18 mouse cellular contexts compared by ENCODE assay signal in genomic region chr5:61372901-61373300, GRCm38 (mm10).
DNase-seq lines count a peak whose midpoint lies in the region; ATAC-seq and TF ChIP-seq lines count a peak whose summit lies in the region.
"Had no signal": no experiment of that assay in that cellular context is flagged by ENCODE, and none has a peak within 500 bp of the region (broad histone marks: within the 10 kb centered on the region; RNA-seq: fewer than 3 reads in every experiment).

No protein-coding gene starts in this region.

- no peak overlapping the region for H3K27ac ChIP-seq in forebrain, embryonic 13.5 days
- H3K27ac ChIP-seq in forebrain, postnatal 0 days (ENCODE audit: low read depth, low read length) = no peak overlapping the region
- H3K27ac ChIP-seq in kidney, postnatal 0 days = no peak overlapping the region
- no peak overlapping the region for H3K27ac ChIP-seq in limb, embryonic 14.5 days (replicated peaks; ENCODE audit: low read depth, low read length)
- no peak overlapping the region for H3K27ac ChIP-seq in heart, adult 2 months

- H3K79me2 ChIP-seq in heart, adult 2 months (replicated peaks; ENCODE audit: control insufficient read depth, insufficient read depth, low read length) = no peaks in the 10 kb centered on the region

- TF ChIP-seq CTCF in forebrain, postnatal 0 days (IDR thresholded peaks at IDR 0.05; ENCODE audit: low read depth) = no peak
- TF ChIP-seq CTCF in kidney, postnatal 0 days (IDR thresholded peaks at IDR 0.05; ENCODE audit: low read depth) = no peak
- no peak for TF ChIP-seq CTCF in heart, adult 2 months (IDR thresholded peaks at IDR 0.05)

- intact Hi-C loops in heart, adult 2 months (cut with DNase I) = no loop called here

- TF ChIP-seq POLR2A in limb, embryonic 14.5 days (IDR thresholded peaks at IDR 0.05; ENCODE audit: borderline replicate concordance, extremely low read depth, insufficient read depth, insufficient read length) = no peak
- no peak for TF ChIP-seq POLR2A in heart, adult 2 months (IDR thresholded peaks at IDR 0.05; ENCODE audit: insufficient read depth, low read depth, low read length)

- H3K27me3 ChIP-seq in forebrain, embryonic 13.5 days = no peaks in the 10 kb centered on the region
- no peaks in the 10 kb centered on the region for H3K27me3 ChIP-seq in forebrain, postnatal 0 days (ENCODE audit: insufficient read depth, low read length)
- H3K27me3 ChIP-seq in kidney, postnatal 0 days (ENCODE audit: insufficient read depth, low read length) = no peaks in the 10 kb centered on the region
- H3K27me3 ChIP-seq in limb, embryonic 14.5 days (ENCODE audit: control insufficient read depth, insufficient read depth, low read length) = no peaks in the 10 kb centered on the region
- no peaks in the 10 kb centered on the region for H3K27me3 ChIP-seq in heart, adult 2 months (ENCODE audit: control insufficient read depth, insufficient read depth, low read length)

- H3K9me3 ChIP-seq in forebrain, embryonic 13.5 days (replicated peaks) = no peaks in the 10 kb centered on the region
- no peaks in the 10 kb centered on the region for H3K9me3 ChIP-seq in forebrain, postnatal 0 days (ENCODE audit: low read length)
- H3K9me3 ChIP-seq in kidney, postnatal 0 days (replicated peaks; ENCODE audit: low read length) = no peaks in the 10 kb centered on the region
- H3K9me3 ChIP-seq in limb, embryonic 14.5 days (ENCODE audit: control insufficient read depth, low read length) = no peaks in the 10 kb centered on the region

- no peaks in the 10 kb centered on the region for H3K36me3 ChIP-seq in forebrain, embryonic 13.5 days (ENCODE audit: poor library complexity, severe bottlenecking)
- no peaks in the 10 kb centered on the region for H3K36me3 ChIP-seq in forebrain, postnatal 0 days (ENCODE audit: insufficient read depth)
- H3K36me3 ChIP-seq in kidney, postnatal 0 days (ENCODE audit: insufficient read depth, low read length) = no peaks in the 10 kb centered on the region
- no peaks in the 10 kb centered on the region for H3K36me3 ChIP-seq in limb, embryonic 14.5 days (ENCODE audit: control insufficient read depth, insufficient read depth, low read length)
- no peaks in the 10 kb centered on the region for H3K36me3 ChIP-seq in heart, adult 2 months (ENCODE audit: control insufficient read depth, insufficient read depth, low read length)

- WGBS in forebrain, embryonic 13.5 days = 82% methylated on average over 1 of the region's 1 CpGs
- WGBS in forebrain, postnatal 0 days = 70% methylated on average over 1 of the region's 1 CpGs
- WGBS in kidney, postnatal 0 days = 58% methylated on average over 1 of the region's 1 CpGs
- 40% methylated on average over 1 of the region's 1 CpGs for WGBS in limb, embryonic 14.5 days
- 63% methylated on average over 1 of the region's 1 CpGs for WGBS in heart, adult 2 months

- ATAC-seq in forebrain, embryonic 13.5 days = peak; percentile 62; the same call in 1 of the 2 replicates
- ATAC-seq in forebrain, postnatal 0 days = no peak
- 0 out of 2 replicates have a peak, but pooled peaks have one; percentile 57 for ATAC-seq in kidney, postnatal 0 days (replicated peaks; ENCODE audit: low FRiP score, low read depth)
- 0 out of 2 replicates have a peak, but pooled peaks have one; percentile 34 for ATAC-seq in limb, embryonic 14.5 days (ENCODE audit: low FRiP score, low read depth)
- ATAC-seq: inflammation-experienced regulatory T-cells, adult 6 months; liver, postnatal 0 days had no signal

- H3K4me1 ChIP-seq in forebrain, embryonic 13.5 days = no peaks in the 10 kb centered on the region
- H3K4me1 ChIP-seq in forebrain, postnatal 0 days (ENCODE audit: insufficient read depth) = no peaks in the 10 kb centered on the region
- no peaks in the 10 kb centered on the region for H3K4me1 ChIP-seq in kidney, postnatal 0 days (replicated peaks; ENCODE audit: insufficient read depth, low read length)
- no peaks in the 10 kb centered on the region for H3K4me1 ChIP-seq in limb, embryonic 14.5 days (ENCODE audit: control insufficient read depth, insufficient read depth, low read length)
- H3K4me1 ChIP-seq in heart, adult 2 months (ENCODE audit: control insufficient read depth, insufficient read depth, low read length) = no peaks in the 10 kb centered on the region

- no peak overlapping the region for H3K9ac ChIP-seq in forebrain, embryonic 13.5 days
- no peak overlapping the region for H3K9ac ChIP-seq in forebrain, postnatal 0 days
- no peak overlapping the region for H3K9ac ChIP-seq in kidney, postnatal 0 days (ENCODE audit: low read depth, low read length)
- H3K9ac ChIP-seq in limb, embryonic 14.5 days (ENCODE audit: low read depth, low read length, severe bottlenecking) = no peak overlapping the region
- H3K9ac ChIP-seq in heart, adult 2 months (ENCODE audit: low read depth, low read length) = no peak overlapping the region
- H3K9ac ChIP-seq: liver, postnatal 0 days had no signal

- no peak for DNase-seq in forebrain, postnatal 0 days
- peak; percentile 68 for DNase-seq in kidney, postnatal 0 days (ENCODE audit: low spot score)
- no peak for DNase-seq in kidney, postnatal 14 days
- peak; percentile 79 for DNase-seq in A20 (ENCODE audit: low read depth, low spot score)
- peak; percentile 38 for DNase-seq in limb, embryonic 14.5 days (ENCODE audit: low spot score)
- no peak for DNase-seq in heart, adult 2 months
- no peak for DNase-seq in cerebellum, adult 18-20 months
- DNase-seq: adrenal gland, postnatal 36 days; cerebellum, adult 11-12 months; heart, adult 18-20 months; heart, postnatal 10 days; kidney, postnatal 10 days; layer of hippocampus, postnatal 36 days; liver, postnatal 0 days; spleen, adult 18-20 months had no signal

- no peak for TF ChIP-seq EP300 in heart, adult 2 months (IDR thresholded peaks at IDR 0.05; ENCODE audit: insufficient read depth, low read depth, low read length)

- no peak overlapping the region for H3K4me2 ChIP-seq in forebrain, embryonic 13.5 days
- no peak overlapping the region for H3K4me2 ChIP-seq in forebrain, postnatal 0 days (ENCODE audit: low read depth)
- no peak overlapping the region for H3K4me2 ChIP-seq in kidney, postnatal 0 days (ENCODE audit: low read length)
- H3K4me2 ChIP-seq in limb, embryonic 14.5 days (replicated peaks; ENCODE audit: low read depth, low read length, severe bottlenecking) = no peak overlapping the region

- H3K4me3 ChIP-seq in forebrain, embryonic 13.5 days = no peak overlapping the region
- H3K4me3 ChIP-seq in forebrain, postnatal 0 days (ENCODE audit: low read depth, low read length) = no peak overlapping the region
- no peak overlapping the region for H3K4me3 ChIP-seq in kidney, postnatal 0 days (replicated peaks; ENCODE audit: low read depth, low read length)
- no peak overlapping the region for H3K4me3 ChIP-seq in limb, embryonic 14.5 days (replicated peaks; ENCODE audit: low read length)
- no peak overlapping the region for H3K4me3 ChIP-seq in heart, adult 2 months
- H3K4me3 ChIP-seq: erythroblast, embryonic 14.5 days had no signal

Comparison
In these comparisons a context has a peak if more than half of its experiments do, and no peak if none do; other contexts are left out.
1. DNase-seq: peak in kidney, postnatal 0 days (single experiment), A20 (single experiment) and limb, embryonic 14.5 days (single experiment); none in forebrain, postnatal 0 days (single experiment), kidney, postnatal 14 days (single experiment), heart, adult 2 months (0 of 2) and cerebellum, adult 18-20 months (0 of 2).